Mouse (Mus musculus) thymus, adult 2 months (tissue): ENCODE results near the gene Sema6b. TPM values are rescaled to one million over a fixed set of nuclear protein-coding genes. Genes with fewer than 3 reads are reported as not detected.

ENCODE experiments used
- DNase-seq: peaks from one replicate; pipeline ENCODE4 v3.0.0; 2021
- H3K27ac ChIP-seq: fragments of 200-500 bp; 2 replicates; pipeline ENCODE4 v1.5.1; 2012; ENCODE audit warnings: low read length, control low read depth; ENCODE audit not compliant: control insufficient read depth, insufficient read depth
- H3K27me3 ChIP-seq: fragments of 200-500 bp; 2 replicates; pipeline ENCODE4 v1.6.1; 2012; ENCODE audit warnings: mild to moderate bottlenecking, low read length, moderate library complexity, mixed read lengths; ENCODE audit not compliant: control insufficient read depth, insufficient read depth
- H3K36me3 ChIP-seq: fragments of 200-500 bp; 2 replicates; pipeline ENCODE4 v1.6.1; 2012; ENCODE audit warnings: mild to moderate bottlenecking, low read length, moderate library complexity; ENCODE audit not compliant: control insufficient read depth, insufficient read depth
- H3K4me1 ChIP-seq: fragments of 200-500 bp; replicated peaks from 2 replicates; pipeline ENCODE4 v1.6.1; 2012; ENCODE audit warnings: low read length; ENCODE audit not compliant: control insufficient read depth, insufficient read depth
- H3K4me3 ChIP-seq: fragments of 200-500 bp; 2 replicates; pipeline ENCODE4 v1.5.1; 2012; ENCODE audit warnings: mild to moderate bottlenecking, low read length, control low read depth, moderate library complexity; ENCODE audit not compliant: control insufficient read depth, insufficient read depth
- CTCF ChIP-seq: fragments of 200-500 bp; IDR thresholded peaks from 2 replicates; pipeline ENCODE4 v1.5.1; 2012; ENCODE audit warnings: mild to moderate bottlenecking, control low read depth, low read length, moderate library complexity, borderline replicate concordance; ENCODE audit not compliant: control insufficient read depth, poor library complexity, insufficient read depth; ENCODE audit errors: extremely low read depth
- POLR2A ChIP-seq: fragments of 200-500 bp; IDR thresholded peaks from 2 replicates; pipeline ENCODE4 v1.6.1; 2012; ENCODE audit warnings: mild to moderate bottlenecking, low read length, control low read depth, moderate library complexity; ENCODE audit not compliant: control insufficient read depth, poor library complexity, insufficient read depth; ENCODE audit errors: extremely low read depth
- WGBS: fragments of 180-500 bp; shearing (Covaris S2); methylation state at CpG from one replicate; pipeline ENCODE4 v1.1.7; 2018; 5-methylcytosine and 5-hydroxymethylcytosine counted together
- polyA plus RNA-seq: library from polyadenylated mRNA; depleted of rRNA; stranded (reverse); fragments of >200 nt; gene quantifications from 2 replicates; pipeline ENCODE4 v1.2.3, GENCODE M21; 2012

Sema6b gene
- polyA plus RNA-seq, 1 experiment, result 3.8 TPM

DNA sequence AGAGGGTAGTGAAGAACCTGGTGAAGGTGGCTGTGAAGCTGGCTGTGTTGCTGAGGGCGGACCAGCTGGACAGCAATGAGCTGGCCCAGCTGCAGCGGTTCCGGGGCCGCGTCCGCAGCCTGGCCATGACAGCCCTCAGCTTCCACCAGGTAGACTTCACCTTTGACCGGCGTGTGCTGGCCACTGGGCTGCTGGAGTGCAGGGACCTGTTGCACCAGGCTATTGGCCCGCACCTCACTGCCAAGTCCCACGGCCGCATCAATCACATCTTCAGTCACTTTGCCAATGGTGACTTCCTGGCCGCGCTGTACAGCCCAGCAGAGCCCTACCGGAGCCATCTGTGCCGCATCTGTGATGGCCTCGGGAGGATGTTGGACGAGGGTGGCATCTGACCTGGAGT is 31.7 kb upstream of the Sema6b start:
- Histone ChIP-seq H3K36me3 (peaks cover 9% of the 10 kb centered on the region; the same call in 1 of the 2 replicates), H3K27me3 (no peaks in the 10 kb centered on the region), H3K4me3 (no peak overlapping the region), H3K27ac (no peak overlapping the region), H3K4me1 (peaks cover 5% of the 10 kb centered on the region; the same call in 1 of the 2 replicates)
- TF ChIP-seq POLR2A (no peak), CTCF (no peak)
- WGBS, result 97% methylated on average over 17 of the region's 17 CpGs
- DNase-seq, result no peak

DNA sequence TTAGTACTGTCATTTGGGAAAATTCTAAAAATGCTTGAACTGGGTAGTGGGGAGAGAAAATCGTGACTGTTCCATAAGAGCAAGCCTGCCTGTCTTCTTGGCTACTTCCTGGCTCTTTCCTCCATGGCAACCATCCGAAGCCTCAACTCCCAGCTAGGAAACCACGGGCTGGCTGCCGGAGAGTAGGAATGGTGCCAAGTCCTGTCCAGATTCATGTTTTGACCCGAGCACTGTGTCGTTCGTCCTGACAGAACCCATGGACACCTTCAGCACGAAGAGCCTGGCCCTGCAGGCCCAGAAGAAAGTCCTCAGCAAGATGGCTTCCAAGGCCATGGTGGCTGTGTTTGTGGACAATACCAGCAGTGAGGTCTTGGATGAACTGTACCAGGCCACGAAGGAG is 31.3 kb upstream of the Sema6b start:
- Histone ChIP-seq H3K4me1 (peaks cover 5% of the 10 kb centered on the region; the same call in 1 of the 2 replicates), H3K36me3 (peaks cover 7% of the 10 kb centered on the region; the same call in 1 of the 2 replicates), H3K27me3 (no peaks in the 10 kb centered on the region), H3K27ac (no peak overlapping the region), H3K4me3 (no peak overlapping the region)
- TF ChIP-seq POLR2A, result no peak
- no peak for TF ChIP-seq CTCF
- no peak for DNase-seq
- 90% methylated on average over 9 of the region's 9 CpGs for WGBS

DNA sequence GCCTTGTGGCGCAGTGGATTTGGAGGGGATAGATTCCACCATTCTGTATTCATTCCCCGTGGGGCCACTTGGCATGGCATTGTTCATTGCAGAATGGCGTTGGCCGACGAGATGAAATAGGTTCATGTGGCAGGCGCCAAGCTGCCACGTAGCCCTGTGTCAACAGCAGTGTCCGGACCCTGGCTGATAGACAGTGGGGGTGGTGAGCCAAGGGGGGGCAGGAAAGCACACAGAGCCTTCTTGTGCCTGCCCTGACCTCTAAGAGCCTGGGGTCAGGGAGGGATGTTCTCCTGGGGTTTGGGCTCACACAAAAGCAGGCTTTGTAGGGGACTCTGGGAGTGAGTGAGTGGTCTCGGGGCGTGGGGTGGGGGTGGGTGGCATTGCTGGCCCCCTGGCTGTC is 30.5 kb upstream of the Sema6b start:
- WGBS, result 94% methylated on average over 10 of the region's 10 CpGs
- peaks cover 4% of the 10 kb centered on the region; the same call in 1 of the 2 replicates for H3K36me3 ChIP-seq
- no peak overlapping the region for H3K4me3 ChIP-seq
- peaks cover 5% of the 10 kb centered on the region; the same call in 1 of the 2 replicates for H3K4me1 ChIP-seq
- H3K27ac ChIP-seq, result no peak overlapping the region
- TF ChIP-seq CTCF, result no peak
- no peak for TF ChIP-seq POLR2A
- H3K27me3 ChIP-seq, result no peaks in the 10 kb centered on the region
- no peak for DNase-seq

DNA sequence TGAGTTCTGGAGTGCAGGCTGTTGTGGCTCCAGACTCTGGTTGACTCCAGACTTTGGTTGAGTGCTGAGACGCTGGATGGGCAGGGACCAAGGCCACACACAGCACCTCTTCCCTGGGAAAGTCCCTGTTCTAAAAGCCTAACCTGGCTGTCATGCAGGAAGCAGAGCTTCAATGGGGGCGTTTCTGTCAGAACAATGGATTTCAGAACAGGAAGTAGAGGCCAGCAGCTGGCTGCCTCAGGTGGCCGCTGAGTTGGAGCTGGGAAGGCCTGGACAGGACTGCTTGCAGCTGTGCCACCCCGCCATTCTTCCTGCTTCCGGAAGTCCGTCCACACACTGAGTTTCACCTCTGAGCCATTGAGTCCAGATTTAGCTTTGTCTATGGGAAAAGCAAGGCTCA is 29.7 kb upstream of the Sema6b start:
- WGBS, result 73% methylated on average over 6 of the region's 6 CpGs
- no peak overlapping the region for H3K27ac ChIP-seq
- no peak for DNase-seq

DNA sequence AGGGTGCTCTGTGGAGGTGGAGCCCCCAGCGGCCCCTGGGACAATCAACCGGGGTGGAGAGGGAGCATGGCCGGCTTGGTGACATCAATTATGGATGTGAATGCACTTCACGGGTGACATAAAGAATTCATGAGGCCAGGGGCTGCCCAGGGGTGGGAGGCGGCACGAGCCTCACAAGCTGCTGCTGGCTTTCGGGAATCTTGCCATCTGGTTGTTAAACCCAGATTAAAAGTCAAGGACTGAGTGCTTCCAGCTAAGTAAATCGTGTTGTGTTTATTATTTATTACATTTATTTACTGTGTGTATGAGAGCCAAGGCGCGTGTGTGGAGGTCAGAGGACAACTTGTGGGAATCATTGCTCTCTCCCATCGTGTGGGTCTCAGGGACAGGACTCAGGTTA is 25.5 kb upstream of the Sema6b start:
- 96% methylated on average over 11 of the region's 11 CpGs for WGBS
- no peak overlapping the region for H3K27ac ChIP-seq
- peaks cover 29% of the 10 kb centered on the region for H3K4me1 ChIP-seq
- H3K36me3 ChIP-seq, result no peaks in the 10 kb centered on the region
- H3K27me3 ChIP-seq, result no peaks in the 10 kb centered on the region
- DNase-seq, result no peak
- no peak overlapping the region for H3K4me3 ChIP-seq
- no peak for TF ChIP-seq CTCF
- TF ChIP-seq POLR2A, result no peak

More for the DNA sequence above, 29.7 kb upstream of the Sema6b start:
- no peak overlapping the region for H3K4me3 ChIP-seq
- H3K27me3 ChIP-seq, result no peaks in the 10 kb centered on the region
- no peak for TF ChIP-seq CTCF
- no peak for TF ChIP-seq POLR2A
- H3K36me3 ChIP-seq, result peaks cover 4% of the 10 kb centered on the region; the same call in 1 of the 2 replicates
- peaks cover 5% of the 10 kb centered on the region for H3K4me1 ChIP-seq

DNA sequence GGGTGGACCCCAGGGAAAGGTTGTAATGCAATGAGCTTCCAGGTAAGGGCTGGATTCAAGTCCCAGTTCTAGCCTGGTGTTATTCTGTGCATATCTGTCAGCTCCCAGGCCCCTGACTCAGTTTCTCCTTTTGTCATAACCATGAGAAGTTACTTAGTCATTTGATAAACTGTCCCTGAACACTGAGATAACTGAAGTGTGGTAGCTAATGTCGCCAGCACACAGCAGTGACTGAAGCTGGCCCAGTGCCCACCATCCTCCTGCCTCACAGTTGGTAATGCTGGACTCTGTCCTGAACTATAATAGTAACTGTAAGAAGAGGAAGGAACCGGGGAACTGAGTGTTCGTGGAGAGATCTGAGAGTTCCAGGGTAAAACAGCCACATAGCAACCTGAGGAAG is 24.4 kb upstream of the Sema6b start:
- TF ChIP-seq POLR2A (no peak), CTCF (no peak)
- no peak overlapping the region for H3K27ac ChIP-seq
- H3K36me3 ChIP-seq, result no peaks in the 10 kb centered on the region
- H3K27me3 ChIP-seq, result no peaks in the 10 kb centered on the region
- peaks cover 24% of the 10 kb centered on the region for H3K4me1 ChIP-seq
- no peak for DNase-seq
- 69% methylated on average over 3 of the region's 3 CpGs for WGBS
- no peak overlapping the region for H3K4me3 ChIP-seq

DNA sequence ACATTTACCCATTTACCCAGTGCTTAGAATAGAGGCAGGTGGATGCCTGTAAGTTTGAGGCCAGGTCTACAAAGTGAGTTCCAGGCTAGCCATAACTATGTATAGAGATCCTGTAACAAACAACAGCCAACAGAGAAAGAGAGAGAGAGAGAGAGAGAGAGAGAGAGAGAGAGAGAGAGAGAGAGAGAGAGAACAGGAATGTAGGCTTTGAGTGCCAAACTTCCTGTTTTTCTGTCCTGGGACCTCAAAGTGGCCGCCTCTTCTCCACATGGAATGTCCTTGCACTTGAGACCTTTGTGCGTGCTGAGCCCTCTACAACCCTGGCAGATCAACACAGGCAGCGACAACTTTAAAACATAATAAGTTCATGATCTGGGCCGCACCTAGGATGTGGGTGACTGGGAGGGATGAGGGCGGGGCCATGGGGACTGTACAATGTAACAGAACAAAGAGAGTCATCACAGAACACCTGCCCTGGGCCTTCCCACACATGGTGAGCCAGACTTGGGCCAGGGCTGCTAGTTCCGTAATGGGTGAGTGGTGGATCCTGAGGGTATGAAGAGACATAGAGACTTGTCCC is 23.5 kb upstream of the Sema6b start:
- DNase-seq, result peak; percentile 72
- TF ChIP-seq POLR2A (no peak), CTCF (no peak)

More for the DNA sequence above, 23.5 kb upstream of the Sema6b start:
- Histone ChIP-seq H3K4me3 (peak overlapping the region; percentile 22; the same call in 1 of the 2 replicates), H3K27ac (peak overlapping the region; percentile 60), H3K36me3 (no peaks in the 10 kb centered on the region), H3K4me1 (peaks cover 24% of the 10 kb centered on the region), H3K27me3 (no peaks in the 10 kb centered on the region)
- 24% methylated on average over 6 of the region's 6 CpGs for WGBS
